Mouse (Mus musculus): Measurements from ENCODE around the gene Pld3. TPM values are rescaled to one million over a fixed set of nuclear protein-coding genes. Genes with fewer than 3 reads are reported as not detected.

The Pld3 gene
- polyA plus RNA-seq, 1 experiment from 2014 or later = 62.5 TPM

DNA sequence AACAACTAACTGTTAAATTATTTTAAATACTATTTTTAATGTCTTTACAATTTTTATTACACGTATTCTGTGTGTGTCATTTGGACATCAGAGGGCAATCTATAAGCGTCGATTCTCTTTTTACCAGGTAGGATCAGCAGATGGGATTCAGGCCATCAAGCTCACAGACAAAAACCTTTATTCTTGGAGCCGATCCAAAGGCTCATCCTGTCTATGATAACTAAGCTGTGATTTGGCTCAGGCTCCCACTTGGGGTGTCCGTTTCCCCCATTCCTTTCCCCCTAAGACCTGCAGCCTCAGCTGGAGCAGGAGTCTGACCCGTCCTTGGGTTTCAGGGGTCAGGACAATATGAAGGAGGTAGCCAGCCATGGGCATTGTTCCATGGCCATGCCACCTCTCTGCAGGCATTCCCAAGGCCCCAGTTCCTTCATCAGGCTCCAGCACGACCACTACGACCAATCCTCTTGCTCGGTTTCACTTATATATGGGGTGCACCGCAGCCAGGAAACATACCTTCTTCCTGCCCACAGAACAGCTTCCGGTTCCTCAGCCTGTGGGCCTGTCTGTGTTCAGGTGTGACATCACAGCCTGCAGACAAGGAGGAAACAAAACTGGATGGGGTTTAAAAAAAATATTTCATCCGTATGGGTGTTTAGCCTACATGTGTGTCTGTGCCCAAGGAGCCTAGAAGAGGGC, 8.2 kb downstream of the Pld3 start:
- Histone ChIP-seq H3K4me1 (ENCODE audit: control insufficient read depth, insufficient read depth, low read length) (no peaks in the 10 kb centered on the region), H3K27ac (ENCODE audit: low read depth, low read length) (no peak overlapping the region), H3K4me3 (ENCODE audit: low read depth, low read length) (no peak overlapping the region), H3K9ac (ENCODE audit: low read length) (no peak overlapping the region), H3K4me2 (no peak overlapping the region), H3K36me3 (ENCODE audit: control insufficient read depth, insufficient read depth, low read length) (no peaks in the 10 kb centered on the region), H3K27me3 (ENCODE audit: control insufficient read depth, insufficient read depth, low read length) (no peaks in the 10 kb centered on the region), H3K9me3 (ENCODE audit: control insufficient read depth, low read length) (no peaks in the 10 kb centered on the region)
- DNase-seq (ENCODE audit: low spot score, missing footprints) (no peak), ATAC-seq (ENCODE audit: low FRiP score) (no peak)
- 87% methylated on average over 12 of the region's 12 CpGs for WGBS

DNA sequence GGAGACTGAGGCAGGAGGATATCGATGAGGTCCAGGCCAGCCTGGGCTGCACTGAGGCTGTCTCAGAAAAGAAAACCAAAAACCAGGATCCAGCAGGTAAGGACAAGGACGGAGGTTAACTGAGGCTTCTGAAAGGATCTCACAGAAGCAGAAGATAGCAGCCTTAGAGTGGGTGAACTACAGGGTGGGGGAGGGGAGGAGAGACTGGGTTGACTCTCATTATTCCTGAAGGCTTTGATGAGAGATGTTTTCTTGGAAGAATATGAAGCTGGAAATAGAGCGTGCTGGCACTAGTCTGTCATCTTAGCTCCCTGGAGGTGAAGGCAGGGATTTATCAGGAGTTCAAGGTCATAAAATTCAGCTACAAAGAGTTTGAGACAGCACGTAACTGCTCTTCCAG, 9.2 kb downstream of the Pld3 start:
- 89% methylated on average over 4 of the region's 4 CpGs for WGBS
- no peaks in the 10 kb centered on the region for H3K9me3 ChIP-seq (ENCODE audit: control insufficient read depth, low read length)
- DNase-seq (ENCODE audit: low spot score, missing footprints) (no peak), ATAC-seq (ENCODE audit: low FRiP score) (no peak)
- no peak overlapping the region for H3K4me3 ChIP-seq (ENCODE audit: low read depth, low read length)
- H3K4me1 ChIP-seq (ENCODE audit: control insufficient read depth, insufficient read depth, low read length) = no peaks in the 10 kb centered on the region
- no peaks in the 10 kb centered on the region for H3K36me3 ChIP-seq (ENCODE audit: control insufficient read depth, insufficient read depth, low read length)
- H3K27me3 ChIP-seq (ENCODE audit: control insufficient read depth, insufficient read depth, low read length) = no peaks in the 10 kb centered on the region
- no peak overlapping the region for H3K4me2 ChIP-seq
- H3K27ac ChIP-seq (ENCODE audit: low read depth, low read length) = no peak overlapping the region
- H3K9ac ChIP-seq (ENCODE audit: low read length) = no peak overlapping the region

GRCm38 (mm10) chr7:27543065-27543464, 10.0 kb downstream of the Pld3 start:
- Histone ChIP-seq H3K27ac (ENCODE audit: low read depth, low read length) (no peak overlapping the region), H3K9me3 (ENCODE audit: control insufficient read depth, low read length) (no peaks in the 10 kb centered on the region), H3K4me3 (ENCODE audit: low read depth, low read length) (no peak overlapping the region; the same call in 1 of the 2 replicates), H3K4me1 (ENCODE audit: control insufficient read depth, insufficient read depth, low read length) (no peaks in the 10 kb centered on the region), H3K27me3 (ENCODE audit: control insufficient read depth, insufficient read depth, low read length) (no peaks in the 10 kb centered on the region), H3K36me3 (ENCODE audit: control insufficient read depth, insufficient read depth, low read length) (no peaks in the 10 kb centered on the region), H3K9ac (ENCODE audit: low read length) (peak overlapping the region; percentile 35; the same call in 1 of the 2 replicates), H3K4me2 (peak overlapping the region; percentile 48)
- ATAC-seq (ENCODE audit: low FRiP score) = peak; percentile 19
- WGBS = 54% methylated on average over 6 of the region's 6 CpGs
- DNase-seq (ENCODE audit: low spot score, missing footprints) = no peak

- H3K36me3 ChIP-seq (ENCODE audit: control insufficient read depth, insufficient read depth, low read length) = no peaks in the 10 kb centered on the region
- peak overlapping the region; percentile 48 for H3K4me2 ChIP-seq
- H3K27me3 ChIP-seq (ENCODE audit: control insufficient read depth, insufficient read depth, low read length) = no peaks in the 10 kb centered on the region
- peak overlapping the region; percentile 27 for H3K4me3 ChIP-seq (ENCODE audit: low read depth, low read length)
- ATAC-seq (ENCODE audit: low FRiP score) (peak; percentile 96), DNase-seq (ENCODE audit: low spot score, missing footprints) (peak; percentile 97)
- WGBS = 3% methylated on average over 30 of the region's 30 CpGs
- no peaks in the 10 kb centered on the region for H3K4me1 ChIP-seq (ENCODE audit: control insufficient read depth, insufficient read depth, low read length)
- H3K9me3 ChIP-seq (ENCODE audit: control insufficient read depth, low read length) = no peaks in the 10 kb centered on the region
- no peak overlapping the region for H3K27ac ChIP-seq (ENCODE audit: low read depth, low read length)
- H3K9ac ChIP-seq (ENCODE audit: low read length) = peak overlapping the region; percentile 35; the same call in 1 of the 2 replicates
Observed at GRCm38 (mm10) chr7:27542392-27543033, 10.5 kb downstream of the Pld3 start.

- Histone ChIP-seq H3K27ac (ENCODE audit: low read depth, low read length) (no peak overlapping the region), H3K9ac (ENCODE audit: low read length) (peak overlapping the region; percentile 35; the same call in 1 of the 2 replicates), H3K4me1 (ENCODE audit: control insufficient read depth, insufficient read depth, low read length) (no peaks in the 10 kb centered on the region), H3K27me3 (ENCODE audit: control insufficient read depth, insufficient read depth, low read length) (no peaks in the 10 kb centered on the region), H3K4me2 (peak overlapping the region; percentile 48), H3K36me3 (ENCODE audit: control insufficient read depth, insufficient read depth, low read length) (no peaks in the 10 kb centered on the region), H3K9me3 (ENCODE audit: control insufficient read depth, low read length) (no peaks in the 10 kb centered on the region), H3K4me3 (ENCODE audit: low read depth, low read length) (peak overlapping the region; percentile 27; the same call in 1 of the 2 replicates)
- ATAC-seq (ENCODE audit: low FRiP score) = no peak
- no peak for DNase-seq (ENCODE audit: low spot score, missing footprints)
- WGBS = 63% methylated on average over 5 of the region's 5 CpGs
Observed at GRCm38 (mm10) chr7:27541922-27542321, 11.1 kb downstream of the Pld3 start.

DNA sequence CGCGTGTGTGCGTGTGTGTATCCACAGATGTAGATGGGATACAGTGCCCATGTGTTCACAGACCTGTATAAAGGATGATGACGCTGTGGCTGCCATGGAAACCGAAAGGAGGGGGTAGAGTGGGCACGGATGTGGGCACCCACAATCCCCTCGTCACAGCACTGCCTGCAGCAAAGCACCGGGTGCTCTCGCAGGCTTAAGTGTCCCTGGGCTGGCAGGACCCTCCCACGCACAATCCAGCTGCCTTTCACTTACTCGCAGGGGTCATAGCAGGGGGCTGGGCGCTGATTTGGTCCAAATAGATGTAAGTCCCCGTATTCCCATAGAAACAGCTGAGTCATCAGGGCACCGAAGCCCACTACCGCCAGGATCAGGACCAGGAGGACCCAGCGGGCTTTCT, 11.6 kb downstream of the Pld3 start:
- H3K4me1 ChIP-seq (ENCODE audit: control insufficient read depth, insufficient read depth, low read length) = no peaks in the 10 kb centered on the region
- H3K27me3 ChIP-seq (ENCODE audit: control insufficient read depth, insufficient read depth, low read length) = no peaks in the 10 kb centered on the region
- no peaks in the 10 kb centered on the region for H3K9me3 ChIP-seq (ENCODE audit: control insufficient read depth, low read length)
- no peaks in the 10 kb centered on the region for H3K36me3 ChIP-seq (ENCODE audit: control insufficient read depth, insufficient read depth, low read length)
- H3K4me3 ChIP-seq (ENCODE audit: low read depth, low read length) = no peak overlapping the region
- H3K9ac ChIP-seq (ENCODE audit: low read length) = no peak overlapping the region
- no peak for DNase-seq (ENCODE audit: low spot score, missing footprints)
- no peak for ATAC-seq (ENCODE audit: low FRiP score)
- no peak overlapping the region for H3K27ac ChIP-seq (ENCODE audit: low read depth, low read length)
- H3K4me2 ChIP-seq = no peak overlapping the region
- 83% methylated on average over 16 of the region's 16 CpGs for WGBS

DNA sequence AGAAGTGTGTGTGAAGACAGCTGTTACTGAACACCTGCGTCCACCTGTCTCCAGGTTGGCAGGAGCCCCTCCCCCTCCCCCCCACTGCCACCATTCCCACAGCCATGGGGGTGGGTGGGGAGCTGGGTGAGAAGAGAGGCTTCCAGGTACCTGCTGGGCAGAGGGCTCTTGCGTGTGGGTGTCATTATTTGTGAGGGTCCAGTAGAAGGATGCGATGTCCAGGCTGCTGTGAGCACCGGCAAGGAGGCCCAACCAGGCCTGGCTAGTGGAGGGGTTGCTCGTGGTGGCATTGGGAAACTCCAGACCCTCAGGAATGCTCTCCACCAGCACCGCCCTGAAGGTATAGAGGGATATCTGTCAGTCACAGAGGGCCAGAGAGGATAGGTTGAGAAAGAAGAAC, 12.1 kb downstream of the Pld3 start:
- no peaks in the 10 kb centered on the region for H3K36me3 ChIP-seq (ENCODE audit: control insufficient read depth, insufficient read depth, low read length)
- WGBS = 87% methylated on average over 6 of the region's 6 CpGs
- H3K4me2 ChIP-seq = no peak overlapping the region
- H3K9me3 ChIP-seq (ENCODE audit: control insufficient read depth, low read length) = no peaks in the 10 kb centered on the region
- no peaks in the 10 kb centered on the region for H3K4me1 ChIP-seq (ENCODE audit: control insufficient read depth, insufficient read depth, low read length)
- ATAC-seq (ENCODE audit: low FRiP score) (no peak), DNase-seq (ENCODE audit: low spot score, missing footprints) (no peak)
- no peaks in the 10 kb centered on the region for H3K27me3 ChIP-seq (ENCODE audit: control insufficient read depth, insufficient read depth, low read length)
- no peak overlapping the region for H3K9ac ChIP-seq (ENCODE audit: low read length)
- no peak overlapping the region for H3K4me3 ChIP-seq (ENCODE audit: low read depth, low read length)
- H3K27ac ChIP-seq (ENCODE audit: low read depth, low read length) = no peak overlapping the region

- ATAC-seq (ENCODE audit: low FRiP score) = no peak
- no peaks in the 10 kb centered on the region for H3K9me3 ChIP-seq (ENCODE audit: control insufficient read depth, low read length)
- DNase-seq (ENCODE audit: low spot score, missing footprints) = no peak
- H3K9ac ChIP-seq (ENCODE audit: low read length) = no peak overlapping the region
- H3K4me1 ChIP-seq (ENCODE audit: control insufficient read depth, insufficient read depth, low read length) = no peaks in the 10 kb centered on the region
- WGBS = 74% methylated on average over 2 of the region's 2 CpGs
- H3K4me2 ChIP-seq = no peak overlapping the region
- no peak overlapping the region for H3K4me3 ChIP-seq (ENCODE audit: low read depth, low read length)
- no peaks in the 10 kb centered on the region for H3K36me3 ChIP-seq (ENCODE audit: control insufficient read depth, insufficient read depth, low read length)
- no peak overlapping the region for H3K27ac ChIP-seq (ENCODE audit: low read depth, low read length)
- H3K27me3 ChIP-seq (ENCODE audit: control insufficient read depth, insufficient read depth, low read length) = no peaks in the 10 kb centered on the region
Observed at GRCm38 (mm10) chr7:27540521-27540920, 12.5 kb downstream of the Pld3 start.

DNA sequence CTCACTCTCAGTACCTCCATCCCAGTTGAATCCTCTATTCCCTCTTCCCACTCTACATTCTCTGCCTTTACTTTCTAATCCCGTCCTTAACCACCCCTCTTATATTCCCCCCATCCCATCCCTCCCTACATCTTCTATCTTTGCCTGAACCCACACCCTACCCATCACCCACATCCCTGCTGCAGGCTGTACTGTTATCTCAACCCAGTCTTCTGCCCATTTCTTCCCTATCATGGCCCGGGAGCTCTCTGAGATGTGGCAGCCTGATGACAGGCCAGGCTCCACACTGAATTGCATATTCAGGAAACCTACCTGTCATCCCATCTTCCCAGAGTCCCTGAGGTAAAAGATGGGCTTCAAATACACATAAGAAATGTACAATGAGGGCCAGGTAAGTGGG, 14.2 kb downstream of the Pld3 start:
- 95% methylated on average over 2 of the region's 2 CpGs for WGBS
- H3K4me2 ChIP-seq = no peak overlapping the region
- H3K4me3 ChIP-seq (ENCODE audit: low read depth, low read length) = no peak overlapping the region
- no peak overlapping the region for H3K9ac ChIP-seq (ENCODE audit: low read length)
- no peaks in the 10 kb centered on the region for H3K4me1 ChIP-seq (ENCODE audit: control insufficient read depth, insufficient read depth, low read length)
- no peaks in the 10 kb centered on the region for H3K9me3 ChIP-seq (ENCODE audit: control insufficient read depth, low read length)
- H3K27ac ChIP-seq (ENCODE audit: low read depth, low read length) = no peak overlapping the region
- H3K36me3 ChIP-seq (ENCODE audit: control insufficient read depth, insufficient read depth, low read length) = no peaks in the 10 kb centered on the region
- ATAC-seq (ENCODE audit: low FRiP score) (no peak), DNase-seq (ENCODE audit: low spot score, missing footprints) (no peak)
- no peaks in the 10 kb centered on the region for H3K27me3 ChIP-seq (ENCODE audit: control insufficient read depth, insufficient read depth, low read length)

Data from midbrain, embryonic 11.5 days (tissue).